Mouse (Mus musculus): ENCODE results near the gene Col6a3. TPM values are rescaled to one million over a fixed set of nuclear protein-coding genes. Genes with fewer than 3 reads are reported as not detected.

Gene Col6a3
- polyA plus RNA-seq, 1 experiment: not detected

DNA sequence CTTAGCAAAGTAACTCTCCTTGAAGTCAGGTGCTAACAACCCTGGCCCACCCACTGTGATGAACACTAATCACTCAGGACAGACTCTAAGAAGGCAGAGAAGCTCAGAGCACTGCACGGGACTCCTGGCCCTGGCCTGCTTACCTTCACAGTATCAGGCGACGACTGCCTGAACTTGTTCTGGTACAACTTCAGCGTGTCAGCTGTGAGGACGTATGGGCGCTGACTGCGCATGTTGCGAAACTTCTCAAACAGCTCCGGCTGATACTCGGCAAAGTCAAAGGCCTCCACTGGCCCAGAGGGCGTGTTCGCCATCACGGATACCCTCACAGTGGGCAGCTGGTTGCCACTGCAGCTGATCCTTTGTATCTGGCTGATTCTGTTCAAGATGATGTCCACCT is 42.7 kb downstream of the Col6a3 start:
- no peaks in the 10 kb centered on the region for H3K4me1 ChIP-seq
- H3K9me3 ChIP-seq: no peaks in the 10 kb centered on the region
- H3K4me3 ChIP-seq (replicated peaks): no peak overlapping the region
- H3K27me3 ChIP-seq (replicated peaks): peaks cover 2% of the 10 kb centered on the region
- no peaks in the 10 kb centered on the region for H3K36me3 ChIP-seq (replicated peaks; ENCODE audit: low read length)
- TF ChIP-seq GATA1 (IDR thresholded peaks at IDR 0.05; ENCODE audit: borderline replicate concordance, low read length) (no peak), FLI1 (IDR thresholded peaks at IDR 0.05; ENCODE audit: low read length) (no peak)

DNA sequence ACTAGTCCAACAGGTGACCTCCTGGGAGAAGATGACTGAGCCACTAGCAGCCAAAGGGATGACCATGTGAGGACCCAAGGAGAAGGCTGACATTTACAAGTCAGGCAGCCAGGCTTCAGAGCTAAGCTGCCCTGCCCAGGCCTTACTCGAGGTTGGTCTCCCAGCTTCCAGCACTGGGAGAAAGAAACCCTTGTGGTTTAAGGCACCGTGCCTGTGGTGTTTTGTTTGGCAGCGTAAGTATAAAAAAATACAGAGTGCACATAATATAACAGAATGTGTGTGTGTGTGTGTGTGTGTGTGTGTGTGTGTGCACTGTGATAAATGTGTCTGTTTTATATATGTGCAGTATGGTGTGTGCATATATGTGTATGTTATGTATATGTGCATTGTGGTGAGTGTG is 43.3 kb downstream of the Col6a3 start:
- TF ChIP-seq GATA1 (IDR thresholded peaks at IDR 0.05; ENCODE audit: borderline replicate concordance, low read length): no peak
- TF ChIP-seq FLI1 (IDR thresholded peaks at IDR 0.05; ENCODE audit: low read length): no peak
- Histone ChIP-seq H3K9me3 (no peaks in the 10 kb centered on the region), H3K4me1 (no peaks in the 10 kb centered on the region), H3K36me3 (replicated peaks; ENCODE audit: low read length) (no peaks in the 10 kb centered on the region), H3K4me3 (replicated peaks) (no peak overlapping the region), H3K27me3 (replicated peaks) (peaks cover 2% of the 10 kb centered on the region)

DNA sequence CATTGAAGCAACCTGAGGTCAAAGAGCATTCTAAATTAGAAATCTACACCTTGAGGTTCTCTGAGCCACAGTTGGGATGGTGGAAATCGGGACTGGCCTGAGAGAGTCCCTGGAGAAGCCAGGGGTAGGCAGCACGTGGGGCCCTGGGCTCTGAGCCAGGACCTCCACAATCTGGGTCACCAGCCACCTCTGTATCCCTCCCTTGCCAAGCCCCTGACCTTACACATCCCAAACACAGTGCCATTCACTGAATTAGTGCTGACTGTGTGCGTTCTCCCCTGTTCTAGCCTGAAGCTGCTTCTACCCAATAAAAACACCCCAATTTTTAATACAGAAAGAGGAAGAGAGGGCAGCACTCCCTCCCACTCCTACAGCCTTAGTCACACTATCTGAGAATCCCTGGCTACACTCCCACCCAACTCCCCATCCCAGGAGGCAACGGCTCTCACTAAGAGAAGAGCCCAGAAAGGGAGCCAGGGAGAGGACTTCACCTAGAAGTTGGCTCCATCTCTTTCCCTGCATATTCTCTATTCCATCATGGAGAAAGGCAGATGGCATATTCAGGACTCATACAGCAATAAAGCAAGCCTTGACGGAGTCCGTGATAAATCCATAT is 46.4 kb downstream of the Col6a3 start:
- H3K4me3 ChIP-seq (replicated peaks): no peak overlapping the region
- no peaks in the 10 kb centered on the region for H3K36me3 ChIP-seq (replicated peaks; ENCODE audit: low read length)
- H3K27me3 ChIP-seq (replicated peaks): peaks cover 2% of the 10 kb centered on the region
- no peaks in the 10 kb centered on the region for H3K4me1 ChIP-seq
- H3K9me3 ChIP-seq: no peaks in the 10 kb centered on the region
- TF ChIP-seq GATA1 (IDR thresholded peaks at IDR 0.05; ENCODE audit: borderline replicate concordance, low read length): no peak
- TF ChIP-seq FLI1 (IDR thresholded peaks at IDR 0.05; ENCODE audit: low read length): no peak

DNA sequence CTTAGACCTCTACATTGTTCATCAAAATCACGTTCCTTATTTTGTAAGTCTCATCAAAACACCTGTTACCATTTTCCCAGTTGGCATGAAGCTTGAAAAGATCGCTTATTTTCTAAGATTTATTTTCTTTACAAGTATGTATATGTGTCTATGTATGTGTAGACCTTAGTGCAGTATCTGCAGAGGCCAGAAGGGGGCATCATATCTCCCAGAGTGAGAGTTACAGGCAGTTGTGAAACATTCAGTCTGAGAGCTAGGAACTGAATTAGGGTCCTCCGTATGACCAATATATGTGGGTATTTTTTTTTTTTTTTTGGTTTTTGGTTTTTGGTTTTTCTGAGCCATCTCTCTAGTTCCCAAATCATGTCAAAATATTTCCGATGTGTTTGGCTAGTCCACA is 50.4 kb downstream of the Col6a3 start:
- no peak overlapping the region for H3K4me3 ChIP-seq (replicated peaks)
- no peak for TF ChIP-seq GATA1 (IDR thresholded peaks at IDR 0.05; ENCODE audit: borderline replicate concordance, low read length)
- TF ChIP-seq FLI1 (IDR thresholded peaks at IDR 0.05; ENCODE audit: low read length): no peak
- H3K9me3 ChIP-seq: no peaks in the 10 kb centered on the region
- H3K4me1 ChIP-seq: no peaks in the 10 kb centered on the region
- peaks cover 2% of the 10 kb centered on the region for H3K27me3 ChIP-seq (replicated peaks)
- no peaks in the 10 kb centered on the region for H3K36me3 ChIP-seq (replicated peaks; ENCODE audit: low read length)

DNA sequence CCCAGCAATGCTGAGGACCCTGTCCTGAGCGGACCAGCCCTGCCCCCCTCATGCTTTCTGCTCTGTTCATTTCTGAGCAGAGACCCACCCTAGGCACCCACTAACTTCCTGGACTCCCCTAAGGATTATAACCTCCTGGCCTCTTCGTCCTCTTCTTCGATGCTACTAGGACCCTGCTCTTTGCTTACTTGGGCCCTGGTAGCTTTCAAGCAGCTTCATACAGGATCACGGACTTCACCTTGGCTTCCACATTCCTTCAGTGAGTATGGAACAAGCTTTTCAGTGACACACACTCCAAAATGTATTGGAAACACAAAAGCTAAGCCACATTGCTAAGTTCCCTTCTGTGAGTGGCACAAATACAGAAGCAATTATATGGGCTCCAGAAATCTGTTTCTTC is 52.8 kb downstream of the Col6a3 start:
- H3K9me3 ChIP-seq: no peaks in the 10 kb centered on the region
- H3K36me3 ChIP-seq (replicated peaks; ENCODE audit: low read length): no peaks in the 10 kb centered on the region
- peaks cover 2% of the 10 kb centered on the region for H3K27me3 ChIP-seq (replicated peaks)
- TF ChIP-seq FLI1 (IDR thresholded peaks at IDR 0.05; ENCODE audit: low read length) (no peak), GATA1 (IDR thresholded peaks at IDR 0.05; ENCODE audit: borderline replicate concordance, low read length) (no peak)
- no peak overlapping the region for H3K4me3 ChIP-seq (replicated peaks)
- H3K4me1 ChIP-seq: no peaks in the 10 kb centered on the region

DNA sequence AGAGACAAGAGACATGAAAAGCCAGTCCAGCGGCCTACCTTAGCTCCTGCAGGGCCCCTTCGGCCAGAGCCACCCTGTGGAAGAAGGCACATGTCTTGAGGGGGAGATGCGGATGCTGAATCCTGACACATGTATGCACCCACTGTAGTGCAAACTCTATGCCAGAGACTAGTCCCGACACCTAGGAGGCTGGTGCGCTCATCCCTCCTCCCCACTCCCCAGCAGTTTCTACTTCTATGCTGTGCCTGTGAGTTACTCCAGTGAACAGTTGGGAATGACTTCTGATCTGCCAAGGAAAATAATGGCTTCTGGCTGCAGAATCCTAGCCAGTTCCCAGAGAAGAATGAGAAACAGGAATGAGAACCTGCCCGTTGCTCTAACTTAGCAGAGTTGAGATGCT is 54.3 kb downstream of the Col6a3 start:
- no peaks in the 10 kb centered on the region for H3K9me3 ChIP-seq
- peaks cover 2% of the 10 kb centered on the region for H3K27me3 ChIP-seq (replicated peaks)
- no peaks in the 10 kb centered on the region for H3K4me1 ChIP-seq
- no peak overlapping the region for H3K4me3 ChIP-seq (replicated peaks)
- TF ChIP-seq FLI1 (IDR thresholded peaks at IDR 0.05; ENCODE audit: low read length): no peak
- no peak for TF ChIP-seq GATA1 (IDR thresholded peaks at IDR 0.05; ENCODE audit: borderline replicate concordance, low read length)
- H3K36me3 ChIP-seq (replicated peaks; ENCODE audit: low read length): no peaks in the 10 kb centered on the region

DNA sequence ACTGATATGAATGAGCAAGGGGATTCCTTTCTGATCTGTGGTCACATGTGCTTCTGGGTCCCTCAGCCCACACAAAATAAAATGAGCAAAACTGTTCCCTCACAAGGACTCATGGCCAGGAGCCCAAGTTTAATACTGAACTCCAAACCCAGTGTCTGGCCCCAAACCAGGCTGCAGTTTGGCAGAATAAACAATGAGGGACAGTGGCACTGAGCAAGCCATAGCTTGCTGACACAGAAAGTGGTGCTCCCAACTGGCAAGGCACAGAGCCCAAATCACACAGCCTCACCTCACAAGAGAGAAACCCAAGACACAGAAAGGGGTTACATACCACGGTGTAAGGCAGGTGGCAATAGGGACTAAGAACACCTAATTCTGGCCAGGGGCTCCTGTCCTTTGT is 63.3 kb downstream of the Col6a3 start:
- Histone ChIP-seq H3K36me3 (replicated peaks; ENCODE audit: low read length) (no peaks in the 10 kb centered on the region), H3K9me3 (no peaks in the 10 kb centered on the region), H3K27me3 (replicated peaks) (peaks cover 9% of the 10 kb centered on the region), H3K4me1 (no peaks in the 10 kb centered on the region), H3K4me3 (replicated peaks) (no peak overlapping the region)
- TF ChIP-seq FLI1 (IDR thresholded peaks at IDR 0.05; ENCODE audit: low read length): no peak
- no peak for TF ChIP-seq GATA1 (IDR thresholded peaks at IDR 0.05; ENCODE audit: borderline replicate concordance, low read length)

DNA sequence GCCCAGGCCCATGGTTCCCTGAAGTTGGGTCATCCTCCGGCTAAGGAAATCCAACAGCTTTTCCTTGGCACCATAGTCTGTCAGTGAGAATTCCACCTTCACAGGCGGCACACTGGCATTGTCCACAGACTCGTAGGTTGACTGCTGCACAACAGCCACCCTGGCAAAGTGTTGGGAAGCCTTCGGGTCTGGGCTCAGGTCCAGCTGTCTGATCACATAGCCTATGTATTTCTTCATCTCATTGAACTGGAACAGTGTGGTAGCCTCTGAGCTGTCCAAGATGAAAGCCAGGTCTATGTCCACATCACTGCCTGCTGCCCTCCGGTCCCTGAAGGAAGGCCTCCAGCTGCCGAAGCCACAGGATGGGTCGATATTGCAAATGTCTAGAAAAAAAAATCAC is 64.7 kb downstream of the Col6a3 start:
- H3K27me3 ChIP-seq (replicated peaks): peaks cover 10% of the 10 kb centered on the region
- TF ChIP-seq GATA1 (IDR thresholded peaks at IDR 0.05; ENCODE audit: borderline replicate concordance, low read length): no peak
- TF ChIP-seq FLI1 (IDR thresholded peaks at IDR 0.05; ENCODE audit: low read length): no peak
- H3K4me1 ChIP-seq: no peaks in the 10 kb centered on the region
- H3K9me3 ChIP-seq: no peaks in the 10 kb centered on the region
- no peaks in the 10 kb centered on the region for H3K36me3 ChIP-seq (replicated peaks; ENCODE audit: low read length)
- no peak overlapping the region for H3K4me3 ChIP-seq (replicated peaks)

DNA sequence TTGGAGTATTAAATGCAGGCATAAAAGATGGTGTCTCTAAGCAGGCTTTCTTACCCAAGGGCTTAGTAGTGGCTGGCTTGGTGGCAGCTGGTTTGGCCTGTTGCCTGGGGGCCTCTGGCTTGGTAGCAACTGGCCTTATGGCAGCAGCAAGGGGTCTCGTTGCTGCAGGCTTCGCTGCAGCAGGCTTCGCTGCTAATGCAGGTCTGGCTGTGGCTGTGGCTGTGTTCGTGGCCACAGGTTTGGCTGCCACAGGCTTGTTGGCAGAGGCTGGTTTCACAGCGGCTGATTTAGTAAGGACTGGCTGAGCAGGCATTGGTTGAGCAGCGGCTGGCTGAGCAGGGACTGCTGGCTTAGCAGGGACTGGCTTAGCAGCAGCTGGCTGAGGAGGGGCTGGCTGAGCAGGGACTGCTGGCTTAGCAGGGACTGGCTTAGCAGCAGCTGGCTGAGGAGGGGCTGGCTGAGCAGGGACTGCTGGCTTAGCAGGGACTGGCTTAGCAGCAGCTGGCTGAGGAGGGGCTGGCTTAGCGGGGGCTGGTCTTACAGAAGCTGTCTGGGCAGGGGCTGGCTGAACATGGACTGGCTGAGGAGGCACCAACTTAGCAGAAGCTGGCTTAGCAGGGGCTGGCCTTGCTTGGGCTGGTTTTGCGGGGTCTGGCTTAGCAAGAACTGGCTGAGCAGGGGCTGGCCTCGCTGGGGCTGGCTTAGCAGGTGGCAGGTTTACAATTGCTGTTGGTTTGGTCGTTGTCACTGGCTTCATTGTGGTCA is 68.1 kb downstream of the Col6a3 start:
- H3K27me3 ChIP-seq (replicated peaks): peaks cover 4% of the 10 kb centered on the region
- no peak overlapping the region for H3K4me3 ChIP-seq (replicated peaks)

DNA sequence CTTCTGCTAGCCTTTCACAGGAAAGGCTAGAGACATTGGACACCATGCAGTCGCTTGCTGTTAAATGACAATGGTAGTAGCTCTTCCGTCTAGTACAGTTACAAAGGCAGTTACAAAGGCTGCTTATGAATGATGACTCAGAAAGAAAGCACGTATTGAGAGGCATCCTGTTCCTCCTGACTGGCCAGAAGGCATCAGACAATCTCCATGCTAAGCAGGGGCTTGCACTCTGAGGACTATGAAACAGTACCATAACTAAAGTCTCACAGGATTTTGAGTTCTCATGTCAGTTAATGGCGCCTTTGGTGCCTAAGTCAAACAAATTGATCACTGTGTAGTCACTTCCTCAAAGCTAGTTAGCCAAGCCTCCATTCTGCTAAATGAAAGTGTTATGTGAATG is 72.6 kb downstream of the Col6a3 start:
- Histone ChIP-seq H3K4me1 (no peaks in the 10 kb centered on the region), H3K36me3 (replicated peaks; ENCODE audit: low read length) (no peaks in the 10 kb centered on the region), H3K27me3 (replicated peaks) (peaks cover 7% of the 10 kb centered on the region), H3K4me3 (replicated peaks) (no peak overlapping the region), H3K9me3 (no peaks in the 10 kb centered on the region)
- TF ChIP-seq GATA1 (IDR thresholded peaks at IDR 0.05; ENCODE audit: borderline replicate concordance, low read length): no peak
- TF ChIP-seq FLI1 (IDR thresholded peaks at IDR 0.05; ENCODE audit: low read length): no peak

More for the DNA sequence above, 68.1 kb downstream of the Col6a3 start:
- no peaks in the 10 kb centered on the region for H3K4me1 ChIP-seq
- no peaks in the 10 kb centered on the region for H3K36me3 ChIP-seq (replicated peaks; ENCODE audit: low read length)
- TF ChIP-seq GATA1 (IDR thresholded peaks at IDR 0.05; ENCODE audit: borderline replicate concordance, low read length): no peak
- no peak for TF ChIP-seq FLI1 (IDR thresholded peaks at IDR 0.05; ENCODE audit: low read length)
- H3K9me3 ChIP-seq: no peaks in the 10 kb centered on the region

Measured in megakaryocyte, embryonic 14.5 days (primary cell).